Mouse (Mus musculus): ENCODE data around the gene Depdc1b.

DNA sequence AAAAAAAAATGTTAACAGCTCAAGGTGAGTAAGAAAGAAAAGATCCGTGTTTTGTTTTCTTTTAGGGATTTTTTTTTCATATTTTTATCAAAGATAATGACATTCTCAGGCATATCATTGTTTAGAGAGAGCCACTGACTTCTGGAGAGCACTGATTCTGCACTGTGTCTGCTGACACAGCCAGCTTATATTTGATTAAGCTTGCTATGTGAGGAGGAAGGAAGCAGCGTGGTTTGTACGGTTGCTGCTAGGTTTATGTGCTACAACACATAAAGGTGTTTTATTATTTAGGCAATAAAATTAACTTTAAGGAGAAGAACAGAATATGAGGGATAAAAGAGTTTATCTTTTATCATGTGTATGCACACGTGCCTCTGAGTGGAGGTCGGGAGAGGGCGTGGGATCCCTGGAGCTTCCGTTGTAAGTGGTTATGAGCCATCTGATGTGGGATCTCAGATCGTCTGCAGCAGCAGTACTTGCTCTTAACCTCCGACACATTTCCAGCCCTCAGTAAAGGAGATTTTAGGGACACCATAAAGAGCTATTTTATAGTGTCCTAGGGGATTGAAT, 55.3 kb downstream of the Depdc1b start:
- TF ChIP-seq CHD1 (IDR thresholded peaks at IDR 0.05; ENCODE audit: low read depth, low read length) (no peak), POLR2AphosphoS5 (IDR thresholded peaks at IDR 0.05; ENCODE audit: borderline replicate concordance, low read depth, low read length) (no peak), CTCF (IDR thresholded peaks at IDR 0.05 in 2 of 3, conservative IDR thresholded peaks at IDR 0.05 in 1 of 3; ENCODE audit: control insufficient read depth in 1 of 3, insufficient read depth in 1 of 3, low read depth in 2 of 3, low read length in 3 of 3, poor library complexity in 1 of 3, severe bottlenecking in 1 of 3) (no peak), HCFC1 (IDR thresholded peaks at IDR 0.05; ENCODE audit: low read depth, low read length) (no peak)

All from MEL (cell line).